Mouse (Mus musculus) liver, embryonic 12.5 days (tissue): Measurements from ENCODE around the gene Hnrnph1. TPM values are rescaled to one million over a fixed set of nuclear protein-coding genes. Genes with fewer than 3 reads are reported as not detected.

Experiments used
- ATAC-seq: fragments of 200-750 bp; cut with Nextera tagmentation; 2 replicates; pipeline ENCODE4 v1.8.0; 2017; ENCODE audit warnings: moderate number of reproducible peaks, mild to moderate bottlenecking, moderate library complexity
- H3K27ac ChIP-seq: fragments of 300-500 bp; sonication (generic); 2 replicates; pipeline ENCODE4 v1.5.1; 2016; ENCODE audit warnings: mild to moderate bottlenecking
- H3K27me3 ChIP-seq: fragments of 300-500 bp; sonication (generic); replicated peaks from 2 replicates; pipeline ENCODE4 v1.6.1; 2016; ENCODE audit warnings: mild to moderate bottlenecking, moderate library complexity
- H3K36me3 ChIP-seq: fragments of 300-500 bp; sonication (generic); 2 replicates; pipeline ENCODE4 v1.6.1; 2016; ENCODE audit warnings: mild to moderate bottlenecking, moderate library complexity
- H3K4me1 ChIP-seq: fragments of 300-500 bp; sonication (generic); 2 replicates; pipeline ENCODE4 v1.6.1; 2016
- H3K4me2 ChIP-seq: fragments of 300-500 bp; sonication (generic); 2 replicates; pipeline ENCODE4 v1.6.1; 2016; ENCODE audit warnings: mild to moderate bottlenecking, moderate library complexity
- H3K4me3 ChIP-seq: fragments of 300-500 bp; sonication (generic); 2 replicates; pipeline ENCODE4 v1.5.1; 2016; ENCODE audit warnings: mild to moderate bottlenecking, moderate library complexity
- H3K9ac ChIP-seq: fragments of 300-500 bp; sonication (generic); 2 replicates; pipeline ENCODE4 v1.6.1; 2016; ENCODE audit warnings: mild to moderate bottlenecking, moderate library complexity
- H3K9me3 ChIP-seq: fragments of 300-500 bp; sonication (generic); replicated peaks from 2 replicates; pipeline ENCODE4 v1.6.1; 2016; ENCODE audit warnings: mild to moderate bottlenecking, moderate library complexity
- WGBS: fragments of 180-500 bp; shearing (Covaris S2); methylation state at CpG from one replicate; pipeline ENCODE4 v1.1.7; 2016; ENCODE audit not compliant: insufficient replicate concordance; 5-methylcytosine and 5-hydroxymethylcytosine counted together
- polyA plus RNA-seq: library from polyadenylated mRNA; unstranded; fragments of >200 nt; fragmentation: Nextera tagmentation; extraction: Ambion mirVana; gene quantifications from 2 replicates; pipeline ENCODE4 v1.2.1, GENCODE M21; 2016

Hnrnph1 gene
- 160 TPM in 2 replicates for polyA plus RNA-seq

DNA sequence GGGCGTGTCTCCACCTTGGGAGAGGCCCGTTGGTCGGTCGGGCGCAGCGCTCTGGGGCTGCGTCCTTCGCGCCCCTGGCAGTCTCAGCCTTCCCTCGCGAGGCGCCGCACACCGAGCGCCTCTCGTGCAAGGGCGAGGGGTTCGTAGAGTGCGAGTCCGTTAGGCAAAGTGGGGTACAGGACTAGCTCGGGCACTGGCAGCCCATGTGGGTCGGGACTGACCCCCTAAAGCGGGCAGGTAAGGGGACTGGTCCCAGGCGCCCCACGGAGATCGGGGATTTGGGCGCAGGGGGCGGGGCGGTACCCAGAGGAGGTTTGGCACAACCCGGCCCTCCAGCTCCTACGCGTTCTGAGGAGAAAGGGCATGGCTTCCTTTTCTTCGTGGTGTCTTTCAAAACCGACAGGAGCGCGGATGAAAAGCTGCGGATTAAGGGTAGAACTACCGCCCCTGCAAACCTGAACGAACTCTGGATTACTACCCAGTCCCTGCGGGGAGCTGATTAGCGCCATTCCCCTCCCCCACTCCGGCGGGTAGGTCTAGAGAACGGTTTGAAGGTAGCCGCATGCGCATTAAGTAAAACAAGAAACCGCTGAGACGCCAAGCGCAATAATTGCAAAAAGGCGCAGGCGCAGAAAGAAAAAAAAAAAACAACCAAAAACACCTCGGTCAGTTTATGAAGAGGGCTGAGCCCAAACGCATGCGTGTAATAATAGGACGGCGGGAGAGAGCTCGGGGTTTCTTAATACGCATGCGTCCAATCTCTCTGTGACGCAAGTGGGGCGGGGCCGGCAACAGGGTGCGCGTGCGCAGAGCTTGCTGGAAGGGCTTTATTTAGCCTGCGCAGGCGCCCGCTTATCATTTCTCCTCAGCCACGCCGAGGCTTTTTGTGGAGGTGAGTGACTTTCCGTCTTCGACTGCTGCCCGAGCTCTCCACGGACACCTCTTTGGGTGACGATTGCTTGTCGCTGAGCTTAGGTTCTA, at the start of gene Hnrnph1:
TSS of gene Hnrnph1 (plus strand) at position 80 of the 981 bp plus-strand sequence.
- Histone ChIP-seq H3K27ac (peak within 1 kb of the TSS; percentile 100), H3K4me2 (peak within 1 kb of the TSS; percentile 94), H3K4me1 (peaks cover 30% of the 10 kb centered on the region), H3K9me3 (no peaks in the 10 kb centered on the region), H3K36me3 (peaks cover 25% of the 10 kb centered on the region), H3K4me3 (peak within 1 kb of the TSS; percentile 97), H3K27me3 (no peaks in the 10 kb centered on the region), H3K9ac (peak within 1 kb of the TSS; percentile 98)
- peak; percentile 84 for ATAC-seq
- WGBS: under 1% methylated on average over 76 of the region's 76 CpGs

DNA sequence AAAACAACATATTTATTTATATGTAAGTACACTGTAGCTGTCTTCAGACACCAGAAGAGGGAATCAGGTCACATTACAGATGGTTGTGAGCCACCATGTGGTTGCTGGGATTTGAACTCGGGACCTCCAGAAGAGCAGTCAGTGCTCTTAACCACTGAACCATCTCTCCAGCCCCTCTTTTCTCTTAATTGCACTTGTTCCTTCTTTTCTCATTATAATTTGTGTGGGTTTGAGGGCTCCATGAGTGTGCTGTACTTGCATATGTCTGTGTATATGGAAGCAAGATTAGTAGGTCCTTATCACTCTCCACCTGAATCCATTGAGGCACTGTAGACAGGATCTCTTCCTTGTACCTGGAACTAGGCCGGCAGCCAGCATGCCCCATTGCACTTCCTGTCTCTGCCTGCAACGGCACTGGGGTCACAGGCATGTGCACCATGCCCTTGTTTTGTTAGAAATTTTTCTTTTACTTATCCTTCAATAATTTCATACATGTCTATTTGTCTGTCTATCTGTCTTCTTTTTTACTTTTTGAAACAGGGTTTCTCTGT, 48.6 kb upstream of the Hnrnph1 start:
- no peaks in the 10 kb centered on the region for H3K27me3 ChIP-seq
- H3K27ac ChIP-seq: no peak overlapping the region
- no peak overlapping the region for H3K9ac ChIP-seq
- H3K4me3 ChIP-seq: no peak overlapping the region
- no peaks in the 10 kb centered on the region for H3K9me3 ChIP-seq
- 54% methylated on average over 3 of the region's 3 CpGs for WGBS
- peaks cover 9% of the 10 kb centered on the region for H3K36me3 ChIP-seq
- H3K4me2 ChIP-seq: no peak overlapping the region
- ATAC-seq: no peak
- peaks cover 28% of the 10 kb centered on the region for H3K4me1 ChIP-seq

DNA sequence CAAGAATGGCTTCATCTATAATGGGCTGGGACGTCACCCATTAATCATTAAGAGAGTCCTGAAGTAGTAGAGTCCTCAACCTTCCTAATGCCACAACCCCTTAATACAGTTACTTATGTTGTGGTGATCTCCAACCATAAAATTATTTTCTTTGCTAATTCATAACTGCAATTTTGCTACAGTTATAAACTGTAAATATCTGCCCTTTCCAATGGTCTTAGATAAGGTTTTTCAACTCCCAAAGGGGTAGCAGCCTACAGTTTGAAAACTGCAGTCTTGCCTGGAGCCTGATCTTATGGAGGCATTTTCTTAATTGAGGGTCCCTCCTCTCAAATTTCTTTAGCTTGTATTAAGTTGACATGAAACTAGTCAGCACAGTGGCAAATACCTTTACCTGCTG, 47.4 kb upstream of the Hnrnph1 start:
- H3K4me1 ChIP-seq: peaks cover 16% of the 10 kb centered on the region
- 91% methylated on average over 1 of the region's 1 CpGs for WGBS
- H3K36me3 ChIP-seq: peaks cover 4% of the 10 kb centered on the region; the same call in 1 of the 2 replicates
- H3K27me3 ChIP-seq: no peaks in the 10 kb centered on the region
- no peak overlapping the region for H3K9ac ChIP-seq
- H3K4me2 ChIP-seq: no peak overlapping the region
- no peaks in the 10 kb centered on the region for H3K9me3 ChIP-seq
- no peak for ATAC-seq
- H3K4me3 ChIP-seq: no peak overlapping the region
- no peak overlapping the region for H3K27ac ChIP-seq

DNA sequence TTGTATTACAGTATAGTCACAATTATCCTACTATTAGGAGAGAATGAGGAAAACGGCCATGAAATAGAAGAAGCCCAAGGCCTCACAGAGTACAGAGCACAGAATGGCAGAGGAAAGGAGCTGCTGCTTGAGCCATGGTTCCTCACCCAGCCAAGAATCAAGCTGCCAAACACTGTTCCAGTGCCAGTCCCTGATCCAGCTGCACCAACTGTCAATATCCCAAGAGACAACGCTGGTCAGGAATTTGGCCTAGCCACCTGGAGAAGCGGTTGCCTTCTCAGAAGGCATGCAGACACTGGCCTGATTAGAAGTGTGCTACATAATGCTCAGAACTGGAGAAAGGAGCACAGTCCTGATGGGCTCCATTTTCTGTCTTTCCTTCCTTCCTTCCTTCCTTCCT, 43.6 kb upstream of the Hnrnph1 start:
- Histone ChIP-seq H3K9me3 (no peaks in the 10 kb centered on the region), H3K27ac (no peak overlapping the region), H3K4me3 (no peak overlapping the region), H3K4me2 (no peak overlapping the region), H3K36me3 (peaks cover 2% of the 10 kb centered on the region; the same call in 1 of the 2 replicates), H3K9ac (no peak overlapping the region), H3K27me3 (no peaks in the 10 kb centered on the region), H3K4me1 (peaks cover 2% of the 10 kb centered on the region)
- WGBS: 80% methylated on average over 3 of the region's 3 CpGs
- no peak for ATAC-seq

DNA sequence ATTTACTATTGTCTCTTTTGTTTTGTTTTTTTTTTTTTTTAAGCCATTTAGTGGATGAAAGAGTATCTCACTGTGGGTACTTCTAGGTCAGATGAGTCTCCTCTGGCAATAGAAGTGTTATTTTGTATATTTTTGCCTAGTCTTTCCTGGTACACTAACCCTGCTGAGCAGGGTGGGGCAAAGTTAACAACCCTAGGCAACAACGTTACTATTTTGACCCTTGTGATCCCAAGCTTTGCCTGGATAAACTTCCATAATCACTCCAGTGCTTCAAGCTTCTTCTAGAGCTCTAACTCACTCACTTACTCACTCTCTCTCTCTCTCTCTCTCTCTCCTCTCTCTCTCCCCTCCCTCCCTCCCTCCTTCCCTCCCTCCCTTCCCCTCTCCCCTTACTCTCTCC, 40.7 kb upstream of the Hnrnph1 start:
- ATAC-seq: no peak

DNA sequence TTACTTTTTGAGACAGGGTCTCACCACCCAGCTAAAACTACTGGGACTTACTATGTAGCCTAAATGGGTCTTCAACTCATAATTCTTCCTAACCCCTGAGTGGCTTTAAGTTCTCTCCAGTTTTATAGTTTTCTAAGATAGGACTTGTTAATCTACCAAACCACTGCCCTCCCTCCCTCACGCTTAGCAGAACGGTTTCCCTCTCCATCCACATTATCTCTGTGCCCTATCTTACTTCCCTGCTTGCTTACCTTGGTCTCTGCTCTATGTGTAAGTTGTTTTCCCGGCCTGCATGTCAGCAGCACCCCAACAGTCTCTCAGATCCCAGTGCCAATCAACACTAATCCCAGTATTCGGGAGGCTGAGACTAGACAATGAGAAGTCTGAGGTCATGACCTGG, 39.9 kb upstream of the Hnrnph1 start:
- H3K27ac ChIP-seq: no peak overlapping the region
- H3K9me3 ChIP-seq: no peaks in the 10 kb centered on the region
- no peak overlapping the region for H3K4me3 ChIP-seq
- WGBS: 38% methylated on average over 4 of the region's 4 CpGs
- H3K4me2 ChIP-seq: no peak overlapping the region
- H3K9ac ChIP-seq: no peak overlapping the region
- H3K27me3 ChIP-seq: no peaks in the 10 kb centered on the region
- ATAC-seq: no peak
- H3K36me3 ChIP-seq: no peaks in the 10 kb centered on the region
- H3K4me1 ChIP-seq: no peaks in the 10 kb centered on the region

More for the DNA sequence above, 40.7 kb upstream of the Hnrnph1 start:
- WGBS: 48% methylated on average over 1 of the region's 1 CpGs
- Histone ChIP-seq H3K4me1 (no peaks in the 10 kb centered on the region), H3K4me2 (no peak overlapping the region), H3K9ac (no peak overlapping the region), H3K27ac (no peak overlapping the region), H3K27me3 (no peaks in the 10 kb centered on the region), H3K9me3 (no peaks in the 10 kb centered on the region), H3K36me3 (no peaks in the 10 kb centered on the region), H3K4me3 (no peak overlapping the region)

DNA sequence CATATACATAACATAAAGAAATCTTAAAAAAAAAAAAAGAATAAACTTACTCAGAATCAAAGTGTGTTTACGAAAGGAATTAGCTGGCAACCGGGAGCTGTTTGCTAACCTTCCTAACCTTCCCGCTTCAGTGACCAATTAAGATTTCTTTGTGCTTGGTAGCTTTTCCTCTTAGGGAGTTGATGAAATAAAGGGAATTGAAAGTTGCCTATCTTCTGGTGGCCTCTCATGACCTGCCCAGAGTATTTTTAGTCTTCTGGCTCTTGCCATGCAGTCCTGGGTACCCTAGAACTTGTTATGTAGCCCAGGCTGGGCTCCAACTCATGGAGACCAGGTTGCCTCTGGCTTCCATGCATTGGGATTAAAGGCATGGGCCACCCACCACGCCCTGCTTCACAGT, 31.3 kb upstream of the Hnrnph1 start:
- no peak overlapping the region for H3K27ac ChIP-seq
- H3K4me3 ChIP-seq: no peak overlapping the region
- no peaks in the 10 kb centered on the region for H3K9me3 ChIP-seq
- ATAC-seq: no peak
- H3K4me2 ChIP-seq: no peak overlapping the region
- H3K4me1 ChIP-seq: no peaks in the 10 kb centered on the region
- no peaks in the 10 kb centered on the region for H3K36me3 ChIP-seq
- no peak overlapping the region for H3K9ac ChIP-seq
- H3K27me3 ChIP-seq: 0 out of 2 replicates have a peak, but pooled peaks cover 4% of the 10 kb centered on the region
- 69% methylated on average over 4 of the region's 4 CpGs for WGBS

DNA sequence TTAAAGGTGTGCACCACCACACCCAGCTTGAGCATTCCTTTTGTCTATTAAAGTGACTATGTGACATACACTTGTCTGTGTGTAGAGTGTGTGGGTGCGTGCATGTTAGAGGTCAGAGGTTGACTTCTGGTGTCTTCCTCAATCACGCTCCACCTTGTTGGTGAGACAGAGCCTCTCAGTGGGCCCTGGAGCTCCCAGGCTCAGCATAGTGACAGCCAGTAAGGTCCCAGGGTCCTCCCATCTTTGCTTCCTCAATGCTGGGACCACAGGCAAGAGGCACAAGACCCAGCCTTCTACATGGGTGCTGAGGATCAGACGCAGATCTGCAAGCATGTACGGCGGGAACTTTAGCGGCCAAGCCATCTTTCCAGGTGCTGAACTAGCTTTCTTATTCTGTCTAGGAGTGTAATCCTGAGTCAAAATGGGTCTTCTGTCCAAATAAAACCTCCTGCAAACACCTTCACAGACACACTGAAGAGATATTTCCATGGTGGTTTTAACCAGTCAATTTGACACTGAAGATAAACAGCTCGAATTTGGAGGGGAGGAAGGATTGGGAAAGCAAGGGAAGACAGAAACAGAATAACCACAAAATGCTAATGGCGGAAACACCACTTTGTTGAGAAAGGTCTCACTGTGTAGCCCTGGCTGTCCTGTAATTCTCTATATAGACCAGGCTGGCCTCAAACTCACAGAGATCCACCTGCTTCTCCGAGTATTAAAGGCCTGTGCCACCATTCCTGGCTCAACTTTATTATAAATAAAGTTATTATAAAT, 30.3 kb upstream of the Hnrnph1 start:
- 71% methylated on average over 9 of the region's 9 CpGs for WGBS
- Histone ChIP-seq H3K9ac (no peak overlapping the region), H3K27ac (no peak overlapping the region)

DNA sequence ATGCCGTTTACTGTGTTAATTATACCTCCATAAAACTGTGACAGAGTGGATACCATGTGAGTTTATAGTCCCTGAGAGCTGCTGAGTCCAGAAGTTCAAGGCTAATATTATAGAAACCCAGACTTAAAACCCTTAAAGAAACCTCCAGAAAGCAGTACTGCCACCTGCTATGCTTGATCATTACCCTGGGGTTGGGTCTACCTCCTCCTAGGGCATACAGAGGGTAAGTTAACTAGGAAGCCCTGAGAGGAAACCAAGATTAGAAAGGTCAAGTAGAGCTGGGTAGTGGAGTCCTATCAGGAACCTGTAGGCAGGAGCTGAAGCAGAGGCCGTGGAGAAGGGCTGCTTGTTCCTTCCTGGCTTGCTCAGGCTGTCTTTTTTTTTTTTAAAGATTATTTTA, 24.6 kb upstream of the Hnrnph1 start:
- H3K27ac ChIP-seq: no peak overlapping the region
- 57% methylated on average over 2 of the region's 2 CpGs for WGBS
- no peaks in the 10 kb centered on the region for H3K9me3 ChIP-seq
- H3K4me2 ChIP-seq: no peak overlapping the region
- no peaks in the 10 kb centered on the region for H3K36me3 ChIP-seq
- no peak overlapping the region for H3K9ac ChIP-seq
- H3K27me3 ChIP-seq: no peaks in the 10 kb centered on the region
- H3K4me3 ChIP-seq: no peak overlapping the region
- ATAC-seq: no peak
- peaks cover 6% of the 10 kb centered on the region for H3K4me1 ChIP-seq

More for the DNA sequence above, 30.3 kb upstream of the Hnrnph1 start:
- Histone ChIP-seq H3K4me1 (no peaks in the 10 kb centered on the region), H3K36me3 (no peaks in the 10 kb centered on the region), H3K9me3 (no peaks in the 10 kb centered on the region), H3K4me3 (no peak overlapping the region), H3K27me3 (0 out of 2 replicates have a peak, but pooled peaks cover 4% of the 10 kb centered on the region), H3K4me2 (no peak overlapping the region)
- no peak for ATAC-seq

DNA sequence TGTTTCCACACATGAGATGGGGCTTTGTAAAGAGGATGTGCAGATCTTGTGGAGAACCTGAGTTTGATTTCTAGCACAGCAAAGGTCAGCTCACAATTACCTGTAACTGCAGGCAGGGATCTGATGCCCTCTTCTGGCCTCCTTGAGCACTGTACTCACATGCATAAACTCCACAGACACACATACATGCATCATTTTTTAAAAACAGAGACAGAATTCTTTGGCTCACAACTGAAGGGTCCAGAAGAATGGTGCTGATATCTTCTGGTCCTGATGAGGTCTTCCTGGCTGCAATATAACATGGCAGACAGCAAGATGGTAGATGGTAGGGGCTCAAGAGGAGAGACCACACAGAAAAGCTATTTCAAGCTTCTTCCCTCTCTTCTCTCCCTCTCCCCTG, 22.6 kb upstream of the Hnrnph1 start, which contains the start of gene Cby3:
TSS of gene Cby3 (plus strand) at position 301 of the 400 bp plus-strand sequence.
- Histone ChIP-seq H3K27ac (no peak within 1 kb of the TSS), H3K9me3 (no peaks in the 10 kb centered on the region), H3K4me1 (peaks cover 12% of the 10 kb centered on the region), H3K4me3 (no peak within 1 kb of the TSS), H3K27me3 (peaks cover 19% of the 10 kb centered on the region), H3K36me3 (no peaks in the 10 kb centered on the region), H3K9ac (no peak within 1 kb of the TSS), H3K4me2 (no peak within 1 kb of the TSS)
- ATAC-seq: no peak

DNA sequence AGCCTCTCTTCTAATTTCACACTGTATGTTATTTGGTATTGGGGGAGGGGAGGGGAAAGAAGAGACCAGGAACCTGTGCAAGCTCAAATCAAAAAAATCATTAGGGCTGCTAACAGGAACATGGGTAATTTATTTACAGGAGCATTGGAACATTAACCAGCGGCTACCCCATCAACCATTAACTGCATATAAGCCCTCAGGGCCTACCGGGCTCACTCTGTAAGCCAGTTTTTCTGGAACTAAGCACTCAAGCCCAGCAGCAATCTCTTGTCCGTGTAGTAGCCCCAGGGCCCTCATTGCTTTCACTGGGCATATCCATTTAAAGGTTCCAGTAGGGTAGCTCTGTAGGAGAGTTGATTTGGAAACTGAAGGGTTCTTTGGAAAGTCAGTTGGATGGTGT, 21.9 kb upstream of the Hnrnph1 start:
- Histone ChIP-seq H3K4me2 (no peak overlapping the region), H3K27ac (no peak overlapping the region)
- 0 out of 2 replicates have a peak, but pooled peaks have one; percentile 30 for ATAC-seq

More for the DNA sequence above, 21.9 kb upstream of the Hnrnph1 start:
- WGBS: 64% methylated on average over 3 of the region's 3 CpGs
- Histone ChIP-seq H3K9me3 (no peaks in the 10 kb centered on the region), H3K27me3 (peaks cover 26% of the 10 kb centered on the region), H3K36me3 (no peaks in the 10 kb centered on the region), H3K4me3 (no peak overlapping the region), H3K9ac (no peak overlapping the region), H3K4me1 (peaks cover 19% of the 10 kb centered on the region)
